Mouse (Mus musculus): ENCODE measurements around the gene Xrn1. TPM values are rescaled to one million over a fixed set of nuclear protein-coding genes. Genes with fewer than 3 reads are reported as not detected.
A peak's percentile ranks its signal among the peaks of the same experiment; 100 is the strongest.

The Xrn1 gene
- polyA plus RNA-seq, 1 experiment from 2014 or later: 15.3 TPM

GRCm38 (mm10) chr9:96044214-96044613 is 89.7 kb downstream of the Xrn1 start:
- no peak for DNase-seq (ENCODE audit: low read depth, low spot score)
- no peak for ATAC-seq
- in situ Hi-C loops (cut with MboI; ENCODE audit: low pct_unique_long_range_greater_than_20kb): no loop called here
- TF ChIP-seq CTCF (IDR thresholded peaks at IDR 0.05): no peak
- CTCF ChIA-PET: interaction anchor here (1.1 kb wide), 1 partner anchor 18 kb away, joined by 3 read pairs; no protein-coding TSS in a partner anchor
- POLR2A ChIA-PET: interaction anchor here (0.7 kb wide), 1 partner anchor 153 kb away, joined by 3 read pairs; no protein-coding TSS in a partner anchor
- no peaks in the 10 kb centered on the region for H3K27me3 ChIP-seq

- no peak for TF ChIP-seq CTCF (IDR thresholded peaks at IDR 0.05)
- DNase-seq (ENCODE audit: low read depth, low spot score): no peak
- no peak for ATAC-seq
- ChIA-PET POLR2A (no interaction called here), CTCF (no interaction called here)
- no peaks in the 10 kb centered on the region for H3K27me3 ChIP-seq
- in situ Hi-C loops (cut with MboI; ENCODE audit: low pct_unique_long_range_greater_than_20kb): no loop called here
These were observed 96.9 kb downstream of the Xrn1 start for GRCm38 (mm10) chr9:96051501-96051900.

GRCm38 (mm10) chr9:96054878-96055277 is 100.3 kb downstream of the Xrn1 start:
- ATAC-seq: no peak
- no peak for DNase-seq (ENCODE audit: low read depth, low spot score)
- no peak for TF ChIP-seq CTCF (IDR thresholded peaks at IDR 0.05)
- POLR2A ChIA-PET: no interaction called here
- CTCF ChIA-PET: interaction anchor here (1.9 kb wide), 1 partner anchor 9 kb away, joined by 4 read pairs; no protein-coding TSS in a partner anchor
- no peaks in the 10 kb centered on the region for H3K27me3 ChIP-seq
- in situ Hi-C loops (cut with MboI; ENCODE audit: low pct_unique_long_range_greater_than_20kb): no loop called here

GRCm38 (mm10) chr9:96056417-96057223 is 102.1 kb downstream of the Xrn1 start:
- no peaks in the 10 kb centered on the region for H3K27me3 ChIP-seq
- in situ Hi-C loops (cut with MboI; ENCODE audit: low pct_unique_long_range_greater_than_20kb): no loop called here
- TF ChIP-seq CTCF (IDR thresholded peaks at IDR 0.05): no peak
- peak; percentile 60 for ATAC-seq
- CTCF ChIA-PET: interaction anchor here (1.1 to 1.3 kb wide), 2 partner anchors 18 to 78 kb away, joined by 3 read pairs; no protein-coding TSS in a partner anchor
- POLR2A ChIA-PET: interaction anchor here (0.7 kb wide), 2 partner anchors 13 to 22 kb away, joined by 4 to 6 read pairs; no protein-coding TSS in a partner anchor
- peak; percentile 33 for DNase-seq (ENCODE audit: low read depth, low spot score)

- no peak for TF ChIP-seq CTCF (IDR thresholded peaks at IDR 0.05)
- no peak for DNase-seq (ENCODE audit: low read depth, low spot score)
- H3K27me3 ChIP-seq: no peaks in the 10 kb centered on the region
- ChIA-PET CTCF (interaction anchor here (1.7 kb wide), 1 partner anchor 10 kb away, joined by 4 read pairs; no protein-coding TSS in a partner anchor), POLR2A (no interaction called here)
- ATAC-seq: no peak
- in situ Hi-C loops (cut with MboI; ENCODE audit: low pct_unique_long_range_greater_than_20kb): no loop called here
These were observed 108.7 kb downstream of the Xrn1 start for GRCm38 (mm10) chr9:96063083-96063802.

GRCm38 (mm10) chr9:96063803-96064475 is 109.4 kb downstream of the Xrn1 start:
- in situ Hi-C loops (cut with MboI; ENCODE audit: low pct_unique_long_range_greater_than_20kb): no loop called here
- ATAC-seq (no peak), DNase-seq (ENCODE audit: low read depth, low spot score) (no peak)
- POLR2A ChIA-PET: no interaction called here
- no peaks in the 10 kb centered on the region for H3K27me3 ChIP-seq
- no peak for TF ChIP-seq CTCF (IDR thresholded peaks at IDR 0.05)
- CTCF ChIA-PET: interaction anchor here (1.7 kb wide), 1 partner anchor 9 kb away, joined by 4 read pairs; no protein-coding TSS in a partner anchor

GRCm38 (mm10) chr9:96067507-96067906 is 112.9 kb downstream of the Xrn1 start:
- CTCF ChIA-PET: interaction anchor here (1.3 kb wide), 1 partner anchor 9 kb away, joined by 3 read pairs; no protein-coding TSS in a partner anchor
- no peak for DNase-seq (ENCODE audit: low read depth, low spot score)
- TF ChIP-seq CTCF (IDR thresholded peaks at IDR 0.05): no peak
- ATAC-seq: no peak
- POLR2A ChIA-PET: no interaction called here
- in situ Hi-C loops (cut with MboI; ENCODE audit: low pct_unique_long_range_greater_than_20kb): no loop called here
- no peaks in the 10 kb centered on the region for H3K27me3 ChIP-seq

GRCm38 (mm10) chr9:96078752-96079315 is 124.3 kb downstream of the Xrn1 start:
- no peak for DNase-seq (ENCODE audit: low read depth, low spot score)
- in situ Hi-C loops (cut with MboI; ENCODE audit: low pct_unique_long_range_greater_than_20kb): no loop called here
- ChIA-PET POLR2A (interaction anchor here (0.6 kb wide), 1 partner anchor 23 kb away, joined by 4 read pairs; no protein-coding TSS in a partner anchor), CTCF (no interaction called here)
- H3K27me3 ChIP-seq: peaks cover 4% of the 10 kb centered on the region
- no peak for ATAC-seq
- TF ChIP-seq CTCF (IDR thresholded peaks at IDR 0.05): no peak

- DNase-seq (ENCODE audit: low read depth, low spot score) (no peak), ATAC-seq (no peak)
- H3K27me3 ChIP-seq: peaks cover 4% of the 10 kb centered on the region
- POLR2A ChIA-PET: no interaction called here
- in situ Hi-C loops (cut with MboI; ENCODE audit: low pct_unique_long_range_greater_than_20kb): no loop called here
- TF ChIP-seq CTCF (IDR thresholded peaks at IDR 0.05): no peak
- CTCF ChIA-PET: interaction anchor here (1.0 kb wide), 1 partner anchor 11 kb away, joined by 3 read pairs; no protein-coding TSS in a partner anchor
These were observed 130.7 kb downstream of the Xrn1 start for GRCm38 (mm10) chr9:96085293-96085692.

GRCm38 (mm10) chr9:96087671-96088070 is 133.1 kb downstream of the Xrn1 start:
- no peak for TF ChIP-seq CTCF (IDR thresholded peaks at IDR 0.05)
- CTCF ChIA-PET: no interaction called here
- ATAC-seq (no peak), DNase-seq (ENCODE audit: low read depth, low spot score) (no peak)
- in situ Hi-C loops (cut with MboI; ENCODE audit: low pct_unique_long_range_greater_than_20kb): no loop called here
- POLR2A ChIA-PET: no interaction called here
- H3K27me3 ChIP-seq: no peaks in the 10 kb centered on the region
